Mouse (Mus musculus) naive thymus-derived CD4-positive, alpha-beta T cell, adult 5 months (primary cell): ENCODE measurements around the gene Pga5. TPM values are rescaled to one million over a fixed set of nuclear protein-coding genes. Genes with fewer than 3 reads are reported as not detected.

Experiments used
- polyA plus RNA-seq: library from polyadenylated mRNA; unstranded; fragments of 100-300 nt; shearing (Covaris generic); gene quantifications from one replicate; pipeline ENCODE4 v1.2.1, GENCODE M21; 2017

Gene Pga5
- polyA plus RNA-seq, result not detected

GRCm38 (mm10) chr19:10677915-10678771, at the start of gene Pga5:
TSS of gene Pga5 (minus strand) at chr19:10678071.

GRCm38 (mm10) chr19:10688537-10689352, 10.9 kb upstream of the Pga5 start, which contains the start of gene Vps37c:
TSS of gene Vps37c (plus strand) at chr19:10688735.

GRCm38 (mm10) chr19:10634106-10634871, 43.6 kb downstream of the Pga5 start, which contains the start of gene Vwce:
TSS of gene Vwce (plus strand) at chr19:10634213.

Other genes with a start within 250 kb of the Pga5 start
- not detected for gene Lrrc10b, start 220.6 kb downstream of the Pga5 start, polyA plus RNA-seq
- 0.39 TPM for gene Ppp1r32, start 195.1 kb downstream of the Pga5 start, polyA plus RNA-seq
- gene Cpsf7, start 152.8 kb downstream of the Pga5 start, polyA plus RNA-seq, result 36.9 TPM
- gene Sdhaf2, start 151.9 kb downstream of the Pga5 start, polyA plus RNA-seq, result 50.1 TPM
- 5.2 TPM for gene Tmem216, start 121.8 kb downstream of the Pga5 start, polyA plus RNA-seq
- 25.4 TPM for gene Cyb561a3, start 100.9 kb downstream of the Pga5 start, polyA plus RNA-seq
- 6.9 TPM for gene Tmem138, start 100.7 kb downstream of the Pga5 start, polyA plus RNA-seq
- 152 TPM for gene Ddb1, start 72.7 kb downstream of the Pga5 start, polyA plus RNA-seq
- gene Tkfc, start 72.4 kb downstream of the Pga5 start, polyA plus RNA-seq, result 3.3 TPM
- 0.96 TPM for gene Vwce, start 43.9 kb downstream of the Pga5 start, polyA plus RNA-seq
- gene Vps37c, start 10.7 kb upstream of the Pga5 start, polyA plus RNA-seq, result 24.7 TPM
- 371 TPM for gene Cd5, start 60.9 kb upstream of the Pga5 start, polyA plus RNA-seq
- gene Cd6, start 152.0 kb upstream of the Pga5 start, polyA plus RNA-seq, result 429 TPM
- not detected for gene Slc15a3, start 161.7 kb upstream of the Pga5 start, polyA plus RNA-seq
- gene Tmem132a, start 191.9 kb upstream of the Pga5 start, polyA plus RNA-seq, result 0.12 TPM
- 39.4 TPM for gene Tmem109, start 203.9 kb upstream of the Pga5 start, polyA plus RNA-seq
- 81.2 TPM for gene Prpf19, start 217.2 kb upstream of the Pga5 start, polyA plus RNA-seq
- not detected for gene Zp1, start 242.6 kb upstream of the Pga5 start, polyA plus RNA-seq